Mouse (Mus musculus): ENCODE results near the gene Zfp872. TPM values are rescaled to one million over a fixed set of nuclear protein-coding genes. Genes with fewer than 3 reads are reported as not detected.

Gene Zfp872
- total and polyA plus RNA-seq, 2 experiments = 0.07 to 0.09 TPM

GRCm38 (mm10) chr9:22196412-22196811, 8.5 kb downstream of the Zfp872 start:
- H3K79me2 ChIP-seq (ENCODE audit: control insufficient read depth, insufficient read depth, low read length) = no peaks in the 10 kb centered on the region
- no peak for TF ChIP-seq CTCF (IDR thresholded peaks at IDR 0.05; ENCODE audit: low read depth, low read length)
- TF ChIP-seq POLR2A (IDR thresholded peaks at IDR 0.05; ENCODE audit: extremely low read depth, insufficient read depth, low read length) = no peak
- DNase-seq (ENCODE audit: extremely low read depth, low read depth, low spot score) = peak; percentile 96
- no peak overlapping the region for H3K4me3 ChIP-seq (ENCODE audit: insufficient read depth, low read depth, low read length)
- no peaks in the 10 kb centered on the region for H3K4me1 ChIP-seq (ENCODE audit: control insufficient read depth, insufficient read depth, low read length)
- H3K36me3 ChIP-seq (ENCODE audit: control insufficient read depth, insufficient read depth, low read length) = no peaks in the 10 kb centered on the region
- H3K27ac ChIP-seq (replicated peaks; ENCODE audit: insufficient read depth, low read depth, low read length) = no peak overlapping the region
- 20% methylated on average over 5 of the region's 5 CpGs for WGBS
- no peaks in the 10 kb centered on the region for H3K27me3 ChIP-seq (ENCODE audit: control insufficient read depth, insufficient read depth, low read length)
- H3K9ac ChIP-seq (ENCODE audit: low read depth, low read length) = no peak overlapping the region

DNA sequence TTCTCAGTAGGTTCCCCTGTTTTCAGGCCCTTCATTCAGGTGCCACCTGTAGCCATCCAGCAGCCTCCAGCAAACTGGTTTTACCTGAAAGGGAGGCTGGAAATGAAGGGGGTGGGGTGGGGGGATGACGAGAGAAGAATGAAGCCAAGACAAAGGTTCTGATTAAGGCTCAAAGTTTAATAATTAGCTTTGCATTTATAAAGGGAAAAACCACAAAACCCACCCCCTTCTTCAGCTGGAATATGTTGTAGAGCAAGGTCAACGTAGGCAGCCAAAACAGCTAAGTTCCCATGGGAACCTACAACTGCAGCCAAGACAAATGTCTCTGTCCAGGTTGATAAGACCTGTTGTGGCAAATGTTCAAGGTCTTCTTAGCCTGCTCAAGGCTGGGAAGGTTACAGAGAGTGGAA, 25.9 kb downstream of the Zfp872 start:
- H3K27ac ChIP-seq (replicated peaks; ENCODE audit: insufficient read depth, low read depth, low read length) = peak overlapping the region; percentile 46
- 0 out of 2 replicates have a peak overlapping the region, but pooled peaks have one; percentile 22 for H3K4me3 ChIP-seq (ENCODE audit: insufficient read depth, low read depth, low read length)
- DNase-seq (ENCODE audit: extremely low read depth, low read depth, low spot score) = peak; percentile 97
- peaks cover 5% of the 10 kb centered on the region; the same call in 1 of the 2 replicates for H3K4me1 ChIP-seq (ENCODE audit: control insufficient read depth, insufficient read depth, low read length)
- 11% methylated on average over 2 of the region's 2 CpGs for WGBS
- no peaks in the 10 kb centered on the region for H3K36me3 ChIP-seq (ENCODE audit: control insufficient read depth, insufficient read depth, low read length)
- peak overlapping the region; percentile 47; the same call in 1 of the 2 replicates for H3K9ac ChIP-seq (ENCODE audit: low read depth, low read length)
- H3K27me3 ChIP-seq (ENCODE audit: control insufficient read depth, insufficient read depth, low read length) = no peaks in the 10 kb centered on the region
- TF ChIP-seq CTCF (IDR thresholded peaks at IDR 0.05; ENCODE audit: low read depth, low read length) = no peak
- TF ChIP-seq POLR2A (IDR thresholded peaks at IDR 0.05; ENCODE audit: extremely low read depth, insufficient read depth, low read length) = no peak
- no peaks in the 10 kb centered on the region; the same call in 1 of the 2 replicates for H3K79me2 ChIP-seq (ENCODE audit: control insufficient read depth, insufficient read depth, low read length)

DNA sequence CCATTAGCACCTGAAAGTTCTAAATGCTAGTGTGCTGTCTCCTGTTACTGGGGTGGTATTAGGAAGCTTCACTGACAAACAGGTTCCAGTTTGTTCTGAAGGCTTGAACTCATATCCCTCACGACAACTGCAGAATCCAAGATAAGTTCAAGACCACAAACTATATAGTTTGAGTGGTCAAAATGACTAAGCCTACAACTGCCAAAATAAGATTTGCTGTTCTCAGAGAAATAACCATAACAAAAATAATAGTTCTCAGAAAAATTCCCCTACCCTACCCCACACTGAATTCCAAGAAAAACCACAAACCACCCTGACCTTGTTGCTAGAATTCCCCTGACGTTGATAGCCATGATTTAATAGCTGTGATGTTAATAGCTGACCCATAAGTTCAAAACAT, 26.7 kb downstream of the Zfp872 start:
- peaks cover 2% of the 10 kb centered on the region; the same call in 1 of the 2 replicates for H3K4me1 ChIP-seq (ENCODE audit: control insufficient read depth, insufficient read depth, low read length)
- no peak overlapping the region for H3K27ac ChIP-seq (replicated peaks; ENCODE audit: insufficient read depth, low read depth, low read length)
- TF ChIP-seq POLR2A (IDR thresholded peaks at IDR 0.05; ENCODE audit: extremely low read depth, insufficient read depth, low read length) = no peak
- no peak for TF ChIP-seq CTCF (IDR thresholded peaks at IDR 0.05; ENCODE audit: low read depth, low read length)
- no peak overlapping the region for H3K4me3 ChIP-seq (ENCODE audit: insufficient read depth, low read depth, low read length)
- H3K27me3 ChIP-seq (ENCODE audit: control insufficient read depth, insufficient read depth, low read length) = no peaks in the 10 kb centered on the region
- no peak overlapping the region for H3K9ac ChIP-seq (ENCODE audit: low read depth, low read length)
- H3K36me3 ChIP-seq (ENCODE audit: control insufficient read depth, insufficient read depth, low read length) = no peaks in the 10 kb centered on the region
- no peaks in the 10 kb centered on the region; the same call in 1 of the 2 replicates for H3K79me2 ChIP-seq (ENCODE audit: control insufficient read depth, insufficient read depth, low read length)
- WGBS = 53% methylated on average over 2 of the region's 2 CpGs
- DNase-seq (ENCODE audit: extremely low read depth, low read depth, low spot score) = no peak

DNA sequence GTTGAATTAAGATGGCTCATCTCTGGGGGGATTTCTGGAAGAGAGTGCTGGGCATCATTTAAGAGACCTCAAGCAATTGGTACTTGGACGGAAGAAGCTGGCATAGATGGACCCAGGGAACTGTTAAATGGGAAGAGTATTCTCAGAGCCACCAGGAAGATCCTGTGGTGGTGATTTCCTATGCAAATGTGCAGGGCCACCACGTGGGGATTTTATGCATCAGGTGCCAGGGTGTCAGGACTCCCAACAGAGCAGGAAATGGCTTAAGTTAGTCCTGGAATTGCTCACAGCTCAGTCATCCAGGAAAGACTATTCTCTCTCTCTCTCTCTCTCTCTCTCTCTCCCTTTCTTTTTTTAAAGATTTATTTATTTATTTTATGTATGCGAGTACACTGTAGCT, 28.8 kb downstream of the Zfp872 start:
- no peak for TF ChIP-seq CTCF (IDR thresholded peaks at IDR 0.05; ENCODE audit: low read depth, low read length)
- Histone ChIP-seq H3K4me1 (ENCODE audit: control insufficient read depth, insufficient read depth, low read length) (peaks cover 2% of the 10 kb centered on the region; the same call in 1 of the 2 replicates), H3K27ac (replicated peaks; ENCODE audit: insufficient read depth, low read depth, low read length) (no peak overlapping the region), H3K79me2 (ENCODE audit: control insufficient read depth, insufficient read depth, low read length) (no peaks in the 10 kb centered on the region), H3K4me3 (ENCODE audit: insufficient read depth, low read depth, low read length) (no peak overlapping the region), H3K36me3 (ENCODE audit: control insufficient read depth, insufficient read depth, low read length) (no peaks in the 10 kb centered on the region), H3K9ac (ENCODE audit: low read depth, low read length) (no peak overlapping the region), H3K27me3 (ENCODE audit: control insufficient read depth, insufficient read depth, low read length) (no peaks in the 10 kb centered on the region)
- DNase-seq (ENCODE audit: extremely low read depth, low read depth, low spot score) = no peak
- WGBS = 67% methylated on average over 3 of the region's 3 CpGs

DNA sequence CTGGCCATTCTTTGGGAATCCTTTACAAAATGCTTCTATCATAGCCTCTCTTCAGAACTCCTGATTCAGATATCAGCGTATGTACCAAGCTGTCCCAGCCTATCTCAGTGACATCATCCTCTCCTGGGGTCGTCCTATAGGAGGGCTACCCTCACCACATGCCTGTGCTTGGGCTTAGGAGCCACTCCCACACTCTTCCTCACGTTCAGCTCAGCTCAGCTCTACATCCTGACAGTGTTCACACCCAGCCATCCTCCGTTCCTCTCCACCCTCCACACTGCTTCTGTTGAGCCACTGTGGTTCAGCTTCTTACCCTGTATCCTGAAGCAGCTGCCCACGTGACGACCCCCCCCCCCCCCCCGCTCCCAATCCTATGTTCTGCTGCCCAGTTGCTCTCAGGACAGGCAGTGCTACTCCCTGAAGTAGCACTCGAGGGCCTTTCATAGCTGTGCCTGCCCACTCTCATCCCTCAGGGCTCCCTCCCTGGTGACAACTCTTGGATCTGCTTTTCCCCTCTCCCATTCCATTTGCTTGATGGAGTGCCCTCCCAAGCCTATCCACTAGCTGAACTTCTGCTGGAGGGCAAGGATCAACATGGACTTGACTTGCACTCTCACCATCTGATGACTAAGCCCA, 30.1 kb downstream of the Zfp872 start:
- H3K27me3 ChIP-seq (ENCODE audit: control insufficient read depth, insufficient read depth, low read length) = no peaks in the 10 kb centered on the region
- no peaks in the 10 kb centered on the region for H3K79me2 ChIP-seq (ENCODE audit: control insufficient read depth, insufficient read depth, low read length)
- no peak overlapping the region for H3K4me3 ChIP-seq (ENCODE audit: insufficient read depth, low read depth, low read length)
- DNase-seq (ENCODE audit: extremely low read depth, low read depth, low spot score) = no peak
- no peak overlapping the region for H3K27ac ChIP-seq (replicated peaks; ENCODE audit: insufficient read depth, low read depth, low read length)
- no peak overlapping the region for H3K9ac ChIP-seq (ENCODE audit: low read depth, low read length)
- no peak for TF ChIP-seq POLR2A (IDR thresholded peaks at IDR 0.05; ENCODE audit: extremely low read depth, insufficient read depth, low read length)
- no peak for TF ChIP-seq CTCF (IDR thresholded peaks at IDR 0.05; ENCODE audit: low read depth, low read length)
- H3K36me3 ChIP-seq (ENCODE audit: control insufficient read depth, insufficient read depth, low read length) = no peaks in the 10 kb centered on the region
- WGBS = 74% methylated on average over 6 of the region's 8 CpGs
- H3K4me1 ChIP-seq (ENCODE audit: control insufficient read depth, insufficient read depth, low read length) = peaks cover 2% of the 10 kb centered on the region; the same call in 1 of the 2 replicates

DNA sequence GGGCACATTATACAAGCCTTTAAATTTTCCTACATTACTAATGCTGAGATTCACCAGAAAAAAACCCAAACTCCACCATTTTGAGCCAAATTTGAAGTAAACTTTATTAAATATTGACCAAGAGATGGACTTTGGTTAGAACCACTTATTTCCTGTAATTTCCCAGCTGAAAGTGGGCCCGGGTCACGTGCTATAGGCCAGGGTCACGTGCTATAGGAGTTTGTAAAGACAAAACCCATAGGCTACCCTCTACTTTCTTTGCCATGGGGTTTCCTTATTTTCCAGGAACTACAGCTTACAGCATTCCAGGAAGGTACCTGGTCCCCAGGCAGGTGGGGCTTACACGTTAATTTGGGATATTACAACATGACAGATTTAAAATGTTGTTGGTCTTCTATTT, 36.2 kb downstream of the Zfp872 start:
- no peaks in the 10 kb centered on the region for H3K27me3 ChIP-seq (ENCODE audit: control insufficient read depth, insufficient read depth, low read length)
- H3K4me1 ChIP-seq (ENCODE audit: control insufficient read depth, insufficient read depth, low read length) = peaks cover 4% of the 10 kb centered on the region; the same call in 1 of the 2 replicates
- no peaks in the 10 kb centered on the region; the same call in 1 of the 2 replicates for H3K79me2 ChIP-seq (ENCODE audit: control insufficient read depth, insufficient read depth, low read length)
- TF ChIP-seq POLR2A (IDR thresholded peaks at IDR 0.05; ENCODE audit: extremely low read depth, insufficient read depth, low read length) (no peak), CTCF (IDR thresholded peaks at IDR 0.05; ENCODE audit: low read depth, low read length) (no peak)
- H3K27ac ChIP-seq (replicated peaks; ENCODE audit: insufficient read depth, low read depth, low read length) = no peak overlapping the region; the same call in 1 of the 2 replicates
- H3K4me3 ChIP-seq (ENCODE audit: insufficient read depth, low read depth, low read length) = no peak overlapping the region
- no peaks in the 10 kb centered on the region for H3K36me3 ChIP-seq (ENCODE audit: control insufficient read depth, insufficient read depth, low read length)
- peak; percentile 71 for DNase-seq (ENCODE audit: extremely low read depth, low read depth, low spot score)
- H3K9ac ChIP-seq (ENCODE audit: low read depth, low read length) = no peak overlapping the region
- 34% methylated on average over 4 of the region's 4 CpGs for WGBS
